In the genomic region with DNA sequence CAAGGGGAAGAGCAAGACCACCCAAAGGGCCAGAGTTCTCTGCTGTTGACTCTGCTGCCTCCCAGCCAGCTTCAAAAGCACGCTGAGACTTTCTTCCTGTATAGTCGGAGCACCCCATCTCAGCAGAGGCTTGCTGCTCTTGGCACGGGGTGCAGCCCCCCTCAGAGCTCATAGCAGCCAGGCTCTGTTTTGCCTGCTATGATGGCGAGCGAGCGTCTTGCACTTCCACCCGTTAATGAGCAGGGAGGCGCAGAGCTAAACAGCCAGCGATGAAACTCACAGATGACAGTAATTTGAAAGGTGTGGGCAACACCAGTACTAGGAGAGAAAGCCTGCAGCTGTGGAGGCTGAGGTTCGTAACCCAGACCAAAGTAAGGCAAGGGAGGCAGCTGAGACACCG, we compare ENCODE assay signal across 23 mouse cellular contexts.
DNase-seq lines count a peak whose midpoint lies in the region; ATAC-seq lines count a peak whose summit lies in the region.
"Had no signal": no experiment of that assay in that cellular context is flagged by ENCODE, and none has a peak within 500 bp of the region (broad histone marks: within the 10 kb centered on the region; RNA-seq: fewer than 3 reads in every experiment).

No protein-coding gene starts in this region.

- no peaks in the 10 kb centered on the region for H3K36me3 ChIP-seq in forebrain, embryonic 14.5 days (ENCODE audit: control insufficient read depth, insufficient read depth, low read length)
- H3K36me3 ChIP-seq in forebrain, embryonic 11.5 days (ENCODE audit: control insufficient read depth, insufficient read depth, low read length) = no peaks in the 10 kb centered on the region
- H3K36me3 ChIP-seq in forebrain, embryonic 16.5 days (ENCODE audit: control insufficient read depth, insufficient read depth) = no peaks in the 10 kb centered on the region
- no peaks in the 10 kb centered on the region for H3K36me3 ChIP-seq in forebrain, embryonic 12.5 days (replicated peaks)
- H3K36me3 ChIP-seq in midbrain, embryonic 10.5 days = no peaks in the 10 kb centered on the region
- no peaks in the 10 kb centered on the region for H3K36me3 ChIP-seq in midbrain, embryonic 11.5 days (ENCODE audit: control insufficient read depth, insufficient read depth, low read length)
- H3K36me3 ChIP-seq: embryonic facial prominence, embryonic 10.5 days; embryonic facial prominence, embryonic 12.5 days; G1E had no signal

- peak; percentile 44; the same call in 1 of the 2 replicates for ATAC-seq in forebrain, embryonic 14.5 days
- ATAC-seq in forebrain, embryonic 11.5 days (replicated peaks; ENCODE audit: low FRiP score) = no peak
- ATAC-seq in forebrain, embryonic 16.5 days = peak; percentile 72
- no peak for ATAC-seq in forebrain, embryonic 12.5 days (ENCODE audit: low FRiP score)
- ATAC-seq in midbrain, embryonic 11.5 days (ENCODE audit: low FRiP score) = no peak
- ATAC-seq: activated CD4-positive, CD25-positive, alpha-beta regulatory T cell, adult 4 months; CD4-positive, CD25-positive, alpha-beta regulatory T cell, adult 4 months; Patski had no signal

- DNase-seq in forebrain, embryonic 14.5 days (ENCODE audit: low spot score) = peak; percentile 53
- DNase-seq in forebrain, embryonic 11.5 days (ENCODE audit: low spot score) = no peak
- DNase-seq in midbrain, embryonic 10.5 days (ENCODE audit: low spot score) = no peak
- DNase-seq in midbrain, embryonic 11.5 days (ENCODE audit: low spot score, missing footprints) = no peak
- peak; percentile 36 for DNase-seq in brain, adult 2 months (ENCODE audit: low read depth, low spot score)
- DNase-seq in layer of hippocampus, adult 8-10 months (ENCODE audit: low spot score in 2 of 2) = no peak
- DNase-seq: adrenal gland, adult 8-10 months; adrenal gland, postnatal 14 days; adrenal gland, postnatal 36 days; B cell, adult 2 months; cerebellum, adult 11-12 months; cerebellum, adult 2 months; cerebellum, adult 9-10 months; cerebellum, postnatal 25 days had no signal

- no peak overlapping the region for H3K4me3 ChIP-seq in forebrain, embryonic 14.5 days (ENCODE audit: low read depth, low read length)
- no peak overlapping the region for H3K4me3 ChIP-seq in forebrain, embryonic 11.5 days (ENCODE audit: low read depth, low read length)
- no peak overlapping the region for H3K4me3 ChIP-seq in forebrain, embryonic 16.5 days (replicated peaks; ENCODE audit: low read length)
- H3K4me3 ChIP-seq in forebrain, embryonic 12.5 days (replicated peaks) = no peak overlapping the region
- no peak overlapping the region for H3K4me3 ChIP-seq in midbrain, embryonic 10.5 days
- no peak overlapping the region for H3K4me3 ChIP-seq in midbrain, embryonic 11.5 days (ENCODE audit: low read depth, low read length)
- H3K4me3 ChIP-seq: embryonic facial prominence, embryonic 10.5 days; embryonic facial prominence, embryonic 12.5 days had no signal

- H3K4me1 ChIP-seq in forebrain, embryonic 14.5 days (ENCODE audit: control insufficient read depth, insufficient read depth, low read length) = no peaks in the 10 kb centered on the region
- no peaks in the 10 kb centered on the region for H3K4me1 ChIP-seq in forebrain, embryonic 11.5 days (replicated peaks; ENCODE audit: control insufficient read depth, insufficient read depth, low read length)
- peaks cover 12% of the 10 kb centered on the region for H3K4me1 ChIP-seq in forebrain, embryonic 16.5 days (replicated peaks; ENCODE audit: control insufficient read depth, insufficient read depth, low read length)
- peaks cover 4% of the 10 kb centered on the region; the same call in 1 of the 2 replicates for H3K4me1 ChIP-seq in forebrain, embryonic 12.5 days
- peaks cover 9% of the 10 kb centered on the region for H3K4me1 ChIP-seq in midbrain, embryonic 10.5 days
- no peaks in the 10 kb centered on the region; the same call in 1 of the 2 replicates for H3K4me1 ChIP-seq in midbrain, embryonic 11.5 days (ENCODE audit: control insufficient read depth, insufficient read depth, low read length)
- H3K4me1 ChIP-seq: embryonic facial prominence, embryonic 12.5 days had no signal

- 51% methylated on average over 11 of the region's 11 CpGs for WGBS in forebrain, embryonic 14.5 days
- WGBS in forebrain, embryonic 11.5 days = 69% methylated on average over 11 of the region's 11 CpGs
- WGBS in forebrain, embryonic 16.5 days = 42% methylated on average over 11 of the region's 11 CpGs
- 67% methylated on average over 11 of the region's 11 CpGs for WGBS in forebrain, embryonic 12.5 days
- WGBS in midbrain, embryonic 10.5 days = 77% methylated on average over 11 of the region's 11 CpGs
- WGBS in midbrain, embryonic 11.5 days = 83% methylated on average over 11 of the region's 11 CpGs

- H3K4me2 ChIP-seq in forebrain, embryonic 14.5 days (ENCODE audit: low read length) = no peak overlapping the region
- no peak overlapping the region for H3K4me2 ChIP-seq in forebrain, embryonic 11.5 days (ENCODE audit: low read depth, low read length, severe bottlenecking)
- no peak overlapping the region for H3K4me2 ChIP-seq in forebrain, embryonic 16.5 days (ENCODE audit: low read length)
- H3K4me2 ChIP-seq in forebrain, embryonic 12.5 days = no peak overlapping the region
- no peak overlapping the region for H3K4me2 ChIP-seq in midbrain, embryonic 11.5 days
- H3K4me2 ChIP-seq: embryonic facial prominence, embryonic 12.5 days had no signal

- H3K9ac ChIP-seq in forebrain, embryonic 14.5 days (ENCODE audit: low read length) = no peak overlapping the region
- H3K9ac ChIP-seq in forebrain, embryonic 11.5 days (ENCODE audit: low read length) = no peak overlapping the region
- no peak overlapping the region for H3K9ac ChIP-seq in forebrain, embryonic 16.5 days (replicated peaks; ENCODE audit: low read depth, low read length)
- no peak overlapping the region for H3K9ac ChIP-seq in forebrain, embryonic 12.5 days
- no peak overlapping the region for H3K9ac ChIP-seq in midbrain, embryonic 11.5 days (ENCODE audit: low read length)
- H3K9ac ChIP-seq: embryonic facial prominence, embryonic 12.5 days had no signal

- H3K27ac ChIP-seq in forebrain, embryonic 14.5 days (ENCODE audit: low read depth, low read length) = no peak overlapping the region
- H3K27ac ChIP-seq in forebrain, embryonic 11.5 days (ENCODE audit: low read depth, low read length) = no peak overlapping the region
- H3K27ac ChIP-seq in forebrain, embryonic 16.5 days (ENCODE audit: low read length) = no peak overlapping the region
- no peak overlapping the region for H3K27ac ChIP-seq in forebrain, embryonic 12.5 days
- H3K27ac ChIP-seq in midbrain, embryonic 10.5 days (replicated peaks) = 0 out of 2 replicates have a peak overlapping the region, but pooled peaks have one; percentile 1
- H3K27ac ChIP-seq in midbrain, embryonic 11.5 days (ENCODE audit: low read depth, low read length) = no peak overlapping the region
- H3K27ac ChIP-seq: embryonic facial prominence, embryonic 12.5 days had no signal

- H3K9me3 ChIP-seq in forebrain, embryonic 14.5 days (replicated peaks; ENCODE audit: control insufficient read depth, low read length) = no peaks in the 10 kb centered on the region
- H3K9me3 ChIP-seq in forebrain, embryonic 11.5 days (ENCODE audit: control insufficient read depth, low read length) = no peaks in the 10 kb centered on the region
- H3K9me3 ChIP-seq in forebrain, embryonic 16.5 days (ENCODE audit: control insufficient read depth, low read length) = no peaks in the 10 kb centered on the region
- no peaks in the 10 kb centered on the region for H3K9me3 ChIP-seq in forebrain, embryonic 12.5 days
- H3K9me3 ChIP-seq in midbrain, embryonic 10.5 days (replicated peaks) = no peaks in the 10 kb centered on the region
- no peaks in the 10 kb centered on the region for H3K9me3 ChIP-seq in midbrain, embryonic 11.5 days (ENCODE audit: control insufficient read depth, low read length)
- H3K9me3 ChIP-seq: embryonic facial prominence, embryonic 10.5 days; embryonic facial prominence, embryonic 12.5 days; G1E had no signal

- H3K27me3 ChIP-seq in forebrain, embryonic 14.5 days (replicated peaks; ENCODE audit: control insufficient read depth, insufficient read depth, low read length) = no peaks in the 10 kb centered on the region
- no peaks in the 10 kb centered on the region for H3K27me3 ChIP-seq in forebrain, embryonic 11.5 days (ENCODE audit: control insufficient read depth, insufficient read depth, low read length)
- H3K27me3 ChIP-seq in forebrain, embryonic 16.5 days (replicated peaks; ENCODE audit: control insufficient read depth, insufficient read depth, low read length) = no peaks in the 10 kb centered on the region
- no peaks in the 10 kb centered on the region for H3K27me3 ChIP-seq in forebrain, embryonic 12.5 days
- no peaks in the 10 kb centered on the region for H3K27me3 ChIP-seq in midbrain, embryonic 10.5 days (ENCODE audit: low read depth, poor library complexity, severe bottlenecking)
- H3K27me3 ChIP-seq in midbrain, embryonic 11.5 days (ENCODE audit: control insufficient read depth, insufficient read depth, low read length) = no peaks in the 10 kb centered on the region
- H3K27me3 ChIP-seq: CH12.LX; embryonic facial prominence, embryonic 12.5 days; Patski had no signal

Comparison
In these comparisons a context has a peak if more than half of its experiments do, and no peak if none do; other contexts are left out.
1. ATAC-seq: peak in forebrain, embryonic 14.5 days (single experiment) and forebrain, embryonic 16.5 days (single experiment); none in forebrain, embryonic 11.5 days (single experiment), forebrain, embryonic 12.5 days (single experiment) and midbrain, embryonic 11.5 days (single experiment).
2. DNase-seq: peak in forebrain, embryonic 14.5 days (single experiment) and brain, adult 2 months (single experiment); none in forebrain, embryonic 11.5 days (single experiment), midbrain, embryonic 10.5 days (single experiment), midbrain, embryonic 11.5 days (single experiment) and layer of hippocampus, adult 8-10 months (0 of 2).